Comparison of ENCODE assay signal across 8 mouse cellular contexts in the genomic region with DNA sequence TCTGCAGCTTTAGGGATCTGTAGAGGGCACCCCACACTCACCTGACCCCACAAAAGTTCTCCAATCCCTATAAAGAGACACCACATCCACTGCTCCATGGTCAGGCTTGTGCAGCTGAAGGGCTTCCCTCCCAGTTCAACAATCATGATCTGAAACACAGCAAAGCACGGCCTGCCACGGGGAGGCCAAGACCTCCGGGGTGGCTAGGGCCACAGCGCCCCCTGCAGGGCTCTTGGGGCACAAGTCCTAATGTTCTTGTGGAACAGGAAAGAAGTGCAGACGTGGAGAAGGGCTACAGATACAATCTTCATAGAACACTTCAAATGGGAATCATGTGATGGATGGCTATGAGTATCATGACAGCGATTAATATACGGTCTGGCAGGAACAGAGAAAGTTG. TPM values are rescaled to one million over a fixed set of nuclear protein-coding genes. Genes with fewer than 3 reads are reported as not detected.
A peak's percentile ranks its signal among the peaks of the same experiment; 100 is the strongest.
DNase-seq lines count a peak whose midpoint lies in the region; ATAC-seq and TF ChIP-seq lines count a peak whose summit lies in the region.

No protein-coding gene starts in this region.

- WGBS in thymus, adult 2 months = 37% methylated on average over 7 of the region's 7 CpGs

- peaks cover 4% of the 10 kb centered on the region for H3K4me1 ChIP-seq in thymus, adult 2 months (replicated peaks; ENCODE audit: control insufficient read depth, insufficient read depth, low read length)

- TF ChIP-seq CTCF in C2C12 (IDR thresholded peaks at IDR 0.05; ENCODE audit: control insufficient read depth, insufficient read depth, insufficient read length) = peak; percentile 22
- TF ChIP-seq CTCF in thymus, adult 2 months (IDR thresholded peaks at IDR 0.05; ENCODE audit: borderline replicate concordance, control insufficient read depth, extremely low read depth, insufficient read depth, low read length, poor library complexity) = peak; percentile 90

- H3K79me3 ChIP-seq in C2C12 (ENCODE audit: low read depth) = no peaks in the 10 kb centered on the region

- no peak overlapping the region for H3K27ac ChIP-seq in thymus, adult 2 months (ENCODE audit: control insufficient read depth, insufficient read depth, low read length)

- H3K27me3 ChIP-seq in C2C12 (ENCODE audit: control insufficient read depth, insufficient read depth, insufficient read length) = no peaks in the 10 kb centered on the region
- no peaks in the 10 kb centered on the region for H3K27me3 ChIP-seq in thymus, adult 2 months (ENCODE audit: control insufficient read depth, insufficient read depth, low read length)

- peak; percentile 16 to 26 for DNase-seq in heart, adult 18-20 months
- DNase-seq in heart, postnatal 25 days (ENCODE audit: low spot score) = no peak
- DNase-seq in adrenal gland, postnatal 14 days = peak; percentile 84
- DNase-seq in heart, postnatal 36 days = peak; percentile 25 to 47
- DNase-seq in lung, postnatal 36 days = peak; percentile 70
- DNase-seq in thymus, adult 2 months = peak; percentile 73

- H3ac ChIP-seq in C2C12 (ENCODE audit: control insufficient read depth, insufficient read length, low read depth) = no peak overlapping the region

- no peaks in the 10 kb centered on the region for H3K79me2 ChIP-seq in C2C12 (ENCODE audit: control insufficient read depth, insufficient read depth)

- no peak overlapping the region for H3K4me3 ChIP-seq in C2C12 (ENCODE audit: insufficient read depth, poor library complexity, severe bottlenecking)
- no peak overlapping the region for H3K4me3 ChIP-seq in thymus, adult 2 months (ENCODE audit: control insufficient read depth, insufficient read depth, low read length)

- ATAC-seq in cerebellum, adult (ENCODE audit: insufficient number of reproducible peaks, low FRiP score, low TSS enrichment) = no peak

- no peaks in the 10 kb centered on the region for H3K36me3 ChIP-seq in C2C12 (ENCODE audit: control insufficient read depth, insufficient read depth)
- H3K36me3 ChIP-seq in thymus, adult 2 months (ENCODE audit: control insufficient read depth, insufficient read depth, low read length) = no peaks in the 10 kb centered on the region

- intact Hi-C loops in heart, postnatal 25 days (cut with DNase I) = no loop called here
- intact Hi-C loops in heart, postnatal 36 days (cut with DNase I) = no loop called here

- no peak for TF ChIP-seq POLR2A in thymus, adult 2 months (IDR thresholded peaks at IDR 0.05; ENCODE audit: control insufficient read depth, extremely low read depth, insufficient read depth, low read length, poor library complexity)

TF ChIP-seq in C2C12, 6 proteins besides CTCF, POLR2A, EP300 and RAD21:
- TF ChIP-seq FOSL1 (IDR thresholded peaks at IDR 0.05; ENCODE audit: insufficient read depth, low read length, poor library complexity, severe bottlenecking) = no peak
- TF ChIP-seq MAX (IDR thresholded peaks at IDR 0.05) = no peak
- no peak for TF ChIP-seq MYOD1 (IDR thresholded peaks at IDR 0.05; ENCODE audit: control insufficient read depth, insufficient read length, low read depth)
- TF ChIP-seq MYOG (IDR thresholded peaks at IDR 0.05; ENCODE audit: control insufficient read depth, extremely low read depth, insufficient read length) = no peak
- TF ChIP-seq USF1 (IDR thresholded peaks at IDR 0.05; ENCODE audit: low read depth) = no peak
- TF ChIP-seq CEBPB (IDR thresholded peaks at IDR 0.05; ENCODE audit: low read depth) = no peak

RNA-seq across cellular contexts. Expression of a gene that starts 26.6 kb away (rescaled TPM):
- 1 to 10 TPM in 1 of 2 experiments, under 1 TPM in 1; 0.35 to 3.5 TPM for total RNA-seq in heart, adult 18-20 months (2021)
- total RNA-seq in heart, postnatal 25 days (2021) = under 1 TPM in 1 of 2 experiments, not detected in 1; 0.36 TPM
- not detected for polyA plus RNA-seq in C2C12 (2012; fragmentation: generic; extraction: Trizol)
- 0.82 and 7.1 TPM in 2 replicates for total RNA-seq in adrenal gland, postnatal 14 days (2021)
- under 1 TPM; 0.22 to 0.33 TPM for total RNA-seq in heart, postnatal 36 days (2021)
- 19.3 and 21.9 TPM in 2 replicates for polyA plus RNA-seq in thymus, adult 2 months (2012; rRNA removed)

RNA-seq across cellular contexts. Expression of a gene that starts 55.3 kb away (rescaled TPM):
- 10 to 100 TPM; 14.0 to 14.6 TPM for total RNA-seq in heart, adult 18-20 months (2021)
- 10 to 100 TPM; 15.7 to 15.9 TPM for total RNA-seq in heart, postnatal 25 days (2021)
- 2.0 TPM for polyA plus RNA-seq in C2C12 (2012; fragmentation: generic; extraction: Trizol)
- 36.0 and 37.9 TPM in 2 replicates for total RNA-seq in adrenal gland, postnatal 14 days (2021)
- 10 to 100 TPM; 17.8 to 18.4 TPM for total RNA-seq in heart, postnatal 36 days (2021)
- polyA plus RNA-seq in thymus, adult 2 months (2012; rRNA removed) = 5.8 and 5.9 TPM in 2 replicates

RNA-seq across cellular contexts. Expression of a gene that starts 55.8 kb away (rescaled TPM):
- 1 to 10 TPM; 2.3 to 5.1 TPM for total RNA-seq in heart, adult 18-20 months (2021)
- total RNA-seq in heart, postnatal 25 days (2021) = 1 to 10 TPM; 5.7 to 8.3 TPM
- polyA plus RNA-seq in C2C12 (2012; fragmentation: generic; extraction: Trizol) = 2.8 TPM
- 8.0 and 10.9 TPM in 2 replicates for total RNA-seq in adrenal gland, postnatal 14 days (2021)
- total RNA-seq in heart, postnatal 36 days (2021) = 1 to 10 TPM; 2.8 to 5.0 TPM
- 4.1 and 5.3 TPM in 2 replicates for polyA plus RNA-seq in thymus, adult 2 months (2012; rRNA removed)
